Comparison of ENCODE assay signal across 9 mouse cellular contexts in genomic region chr11:120269498-120270104, GRCm38 (mm10). TPM values are rescaled to one million over a fixed set of nuclear protein-coding genes. Genes with fewer than 3 reads are reported as not detected.
DNase-seq lines count a peak whose midpoint lies in the region; ATAC-seq and TF ChIP-seq lines count a peak whose summit lies in the region.
"Had no signal": no experiment of that assay in that cellular context is flagged by ENCODE, and none has a peak within 500 bp of the region (broad histone marks: within the 10 kb centered on the region; RNA-seq: fewer than 3 reads in every experiment).

No protein-coding gene starts in this region.

- H3K4me3 ChIP-seq in intestine, embryonic 15.5 days (replicated peaks), result no peak overlapping the region
- H3K4me3 ChIP-seq in intestine, postnatal 0 days (ENCODE audit: low read depth, low read length), result no peak overlapping the region
- H3K4me3 ChIP-seq in forebrain, postnatal 0 days (ENCODE audit: low read depth, low read length), result no peak overlapping the region
- no peak overlapping the region for H3K4me3 ChIP-seq in limb, embryonic 14.5 days (replicated peaks; ENCODE audit: low read length)

- ATAC-seq in intestine, embryonic 15.5 days, result peak; percentile 24
- no peak for ATAC-seq in intestine, postnatal 0 days
- ATAC-seq in forebrain, postnatal 0 days, result peak; percentile 62
- peak; percentile 69 for ATAC-seq in limb, embryonic 14.5 days (ENCODE audit: low FRiP score, low read depth)
- ATAC-seq: Patski had no signal

- H3K9me3 ChIP-seq in intestine, embryonic 15.5 days, result no peaks in the 10 kb centered on the region
- H3K9me3 ChIP-seq in intestine, postnatal 0 days (ENCODE audit: control insufficient read depth), result no peaks in the 10 kb centered on the region
- H3K9me3 ChIP-seq in forebrain, postnatal 0 days (ENCODE audit: low read length), result no peaks in the 10 kb centered on the region
- H3K9me3 ChIP-seq in limb, embryonic 14.5 days (ENCODE audit: control insufficient read depth, low read length), result no peaks in the 10 kb centered on the region

- TF ChIP-seq POLR2A in limb, embryonic 14.5 days (IDR thresholded peaks at IDR 0.05; ENCODE audit: borderline replicate concordance, extremely low read depth, insufficient read depth, insufficient read length), result no peak

- DNase-seq in MN1 (ENCODE audit: low spot score), result peak; percentile 86
- DNase-seq in forebrain, postnatal 0 days, result peak; percentile 52
- DNase-seq in limb, embryonic 14.5 days (ENCODE audit: low spot score), result peak; percentile 60
- DNase-seq in ovary, postnatal 14 days (ENCODE audit: low spot score), result no peak
- DNase-seq in cerebellum, adult 18-20 months, result no peak
- DNase-seq in ovary, postnatal 10 days (ENCODE audit: low spot score), result no peak

- H3K27me3 ChIP-seq in intestine, embryonic 15.5 days (replicated peaks), result no peaks in the 10 kb centered on the region
- no peaks in the 10 kb centered on the region for H3K27me3 ChIP-seq in intestine, postnatal 0 days (replicated peaks; ENCODE audit: control insufficient read depth, insufficient read depth, low read length)
- H3K27me3 ChIP-seq in forebrain, postnatal 0 days (ENCODE audit: insufficient read depth, low read length), result no peaks in the 10 kb centered on the region
- no peaks in the 10 kb centered on the region for H3K27me3 ChIP-seq in limb, embryonic 14.5 days (ENCODE audit: control insufficient read depth, insufficient read depth, low read length)
- H3K27me3 ChIP-seq: Patski had no signal

- H3K36me3 ChIP-seq in intestine, embryonic 15.5 days, result peaks cover 32% of the 10 kb centered on the region
- peaks cover 35% of the 10 kb centered on the region for H3K36me3 ChIP-seq in intestine, postnatal 0 days (ENCODE audit: control insufficient read depth, insufficient read depth)
- H3K36me3 ChIP-seq in forebrain, postnatal 0 days (ENCODE audit: insufficient read depth), result peaks cover 33% of the 10 kb centered on the region
- peaks cover 42% of the 10 kb centered on the region for H3K36me3 ChIP-seq in limb, embryonic 14.5 days (ENCODE audit: control insufficient read depth, insufficient read depth, low read length)

- peaks cover 19% of the 10 kb centered on the region for H3K4me1 ChIP-seq in intestine, embryonic 15.5 days (replicated peaks)
- H3K4me1 ChIP-seq in intestine, postnatal 0 days (replicated peaks; ENCODE audit: control insufficient read depth, insufficient read depth, low read length), result no peaks in the 10 kb centered on the region
- peaks cover 11% of the 10 kb centered on the region for H3K4me1 ChIP-seq in forebrain, postnatal 0 days (ENCODE audit: insufficient read depth)
- H3K4me1 ChIP-seq in limb, embryonic 14.5 days (ENCODE audit: control insufficient read depth, insufficient read depth, low read length), result peaks cover 38% of the 10 kb centered on the region

- TF ChIP-seq CTCF in intestine, postnatal 0 days (IDR thresholded peaks at IDR 0.05; ENCODE audit: low read depth), result no peak
- TF ChIP-seq CTCF in forebrain, postnatal 0 days (IDR thresholded peaks at IDR 0.05; ENCODE audit: low read depth), result no peak

- H3K4me2 ChIP-seq in intestine, embryonic 15.5 days (replicated peaks), result no peak overlapping the region
- H3K4me2 ChIP-seq in intestine, postnatal 0 days (replicated peaks; ENCODE audit: low read depth), result no peak overlapping the region
- H3K4me2 ChIP-seq in forebrain, postnatal 0 days (ENCODE audit: low read depth), result no peak overlapping the region
- H3K4me2 ChIP-seq in limb, embryonic 14.5 days (replicated peaks; ENCODE audit: low read depth, low read length, severe bottlenecking), result no peak overlapping the region

- 74% methylated on average over 8 of the region's 8 CpGs for WGBS in intestine, embryonic 15.5 days
- 65% methylated on average over 8 of the region's 8 CpGs for WGBS in intestine, postnatal 0 days
- WGBS in forebrain, postnatal 0 days, result 24% methylated on average over 8 of the region's 8 CpGs
- WGBS in limb, embryonic 14.5 days, result 29% methylated on average over 8 of the region's 8 CpGs

- no peak overlapping the region for H3K9ac ChIP-seq in intestine, embryonic 15.5 days
- H3K9ac ChIP-seq in intestine, postnatal 0 days (ENCODE audit: low read depth, low read length), result no peak overlapping the region
- no peak overlapping the region for H3K9ac ChIP-seq in forebrain, postnatal 0 days
- no peak overlapping the region for H3K9ac ChIP-seq in limb, embryonic 14.5 days (ENCODE audit: low read depth, low read length, severe bottlenecking)

- no peak overlapping the region for H3K27ac ChIP-seq in intestine, embryonic 15.5 days
- H3K27ac ChIP-seq in intestine, postnatal 0 days (ENCODE audit: low read depth, low read length), result no peak overlapping the region
- H3K27ac ChIP-seq in forebrain, postnatal 0 days (ENCODE audit: low read depth, low read length), result no peak overlapping the region
- H3K27ac ChIP-seq in limb, embryonic 14.5 days (replicated peaks; ENCODE audit: low read depth, low read length), result 0 out of 2 replicates have a peak overlapping the region, but pooled peaks have one; percentile 33

RNA-seq across cellular contexts. Expression of gene Bahcc1, which starts 36.9 kb away (rescaled TPM):
- 5.8 and 7.1 TPM in 2 replicates for polyA plus RNA-seq in intestine, embryonic 15.5 days (2015; fragmentation: Nextera tagmentation; extraction: Ambion mirVana)
- polyA plus RNA-seq in intestine, postnatal 0 days (2015; fragmentation: Nextera tagmentation; extraction: Ambion mirVana), result 3.1 and 4.2 TPM in 2 replicates
- 19.3 and 26.5 TPM in 2 replicates for total RNA-seq in forebrain, postnatal 0 days (2014; rRNA removed)
- 3.9 and 6.5 TPM in 2 replicates for polyA plus RNA-seq in forebrain, postnatal 0 days (2015; fragmentation: Nextera tagmentation; extraction: Ambion mirVana)
- polyA plus RNA-seq in limb, embryonic 14.5 days (2012; rRNA removed), result 22.9 and 28.3 TPM in 2 replicates
- 14.0 and 14.9 TPM in 2 replicates for polyA plus RNA-seq in limb, embryonic 14.5 days (2014; fragmentation: Nextera tagmentation; extraction: Ambion mirVana)

Comparison
In these comparisons a context has a peak if more than half of its experiments do, and no peak if none do; other contexts are left out.
1. DNase-seq: peak in MN1 (single experiment), forebrain, postnatal 0 days (single experiment) and limb, embryonic 14.5 days (single experiment); none in ovary, postnatal 14 days (single experiment), cerebellum, adult 18-20 months (0 of 2) and ovary, postnatal 10 days (single experiment).